Mouse (Mus musculus) common myeloid progenitor, adult 5-6 weeks (primary cell): Measurements from ENCODE around the gene Rbm39. TPM values are rescaled to one million over a fixed set of nuclear protein-coding genes. Genes with fewer than 3 reads are reported as not detected.
"Not testable (repeated sequence)": the region's sequence is repeated elsewhere in the genome, so short reads cannot be mapped to it uniquely, and the experiment has no call there.

Experiments used
- ATAC-seq: replicated peaks from 2 replicates; pipeline ENCODE4 v1.8.0; 2016; ENCODE audit warnings: low read depth, mild to moderate bottlenecking, moderate TSS enrichment, inconsistent platforms; ENCODE audit not compliant: poor library complexity, severe bottlenecking
- total RNA-seq: library from RNA; stranded (forward); fragments of 200-1000, 187-1606 nt; gene quantifications from 2 replicates; pipeline ENCODE4 v1.2.3, GENCODE M21; 2017

Gene Rbm39
- total RNA-seq, 1 experiment from 2014 or later = 779 TPM

DNA sequence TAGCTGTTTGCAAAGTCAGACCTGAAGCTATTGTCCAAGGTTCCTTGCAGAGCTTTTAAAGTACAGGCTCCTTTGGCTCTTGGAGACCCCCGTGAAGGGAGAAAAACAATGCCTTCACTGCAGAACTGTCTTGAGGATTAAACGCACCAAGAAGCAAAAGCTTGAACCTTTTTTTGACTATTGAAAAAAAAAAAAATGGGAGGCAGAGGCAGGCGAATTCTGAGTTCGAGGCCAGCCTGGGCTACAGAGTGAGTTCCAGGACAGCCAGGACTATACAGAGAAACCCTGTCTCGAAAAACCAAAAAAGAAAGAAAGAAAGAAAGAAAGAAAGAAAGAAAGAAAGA lies 68.0 kb downstream of the Rbm39 start:
- not testable (repeated sequence) for ATAC-seq

- peak; percentile 91 for ATAC-seq
Observed at GRCm38 (mm10) chr2:156111358-156112079, 68.5 kb downstream of the Rbm39 start, which contains the start of the genes Cpne1 and Rbm12. Cpne1 (minus strand) TSS chr2:156111965. Rbm12 (minus strand) TSS chr2:156111978.

DNA sequence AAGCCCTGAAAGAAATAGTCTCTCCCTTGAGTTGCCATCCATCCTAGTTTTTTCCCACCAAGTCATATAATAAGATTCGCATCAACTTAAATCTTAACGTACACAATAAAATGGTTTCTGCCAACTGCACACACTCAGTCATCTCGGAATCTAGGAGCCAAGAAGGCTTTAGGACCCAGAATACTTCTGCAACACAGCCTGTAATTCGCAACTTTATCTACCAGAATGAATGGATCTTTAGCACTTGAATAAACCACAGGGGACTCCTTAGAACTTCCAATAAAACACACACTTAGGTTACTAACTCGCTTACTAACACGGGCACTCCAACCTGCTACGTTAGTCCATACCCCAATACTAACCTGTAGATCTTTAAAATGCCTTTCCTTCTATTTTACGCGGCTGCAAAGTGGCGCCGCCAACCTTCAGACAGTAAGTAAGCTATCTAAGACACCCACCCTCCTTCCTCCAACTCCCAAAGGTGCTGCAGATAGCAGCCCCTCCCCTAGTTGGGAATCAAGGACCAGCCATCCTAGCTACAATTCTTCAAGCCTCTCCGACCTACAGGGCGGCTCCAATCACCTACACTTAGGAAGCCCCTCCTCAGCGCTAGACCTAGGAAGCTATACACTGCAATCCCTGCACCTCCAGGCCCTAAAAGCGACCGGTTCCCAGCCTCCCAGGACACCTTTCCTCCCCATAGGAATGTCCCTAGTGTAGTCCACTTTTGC lies 69.2 kb downstream of the Rbm39 start:
- peak; percentile 43; the same call in 1 of the 2 replicates for ATAC-seq

Other genes with a start within 250 kb of the Rbm39 start
- 58.5 and 105 TPM in 2 replicates for gene Uqcc1, start 249.9 kb downstream of the Rbm39 start, total RNA-seq
- not detected in 2 replicates for gene Gm15557, start 239.5 kb downstream of the Rbm39 start, total RNA-seq
- not detected in 2 replicates for gene Gdf5, start 234.9 kb downstream of the Rbm39 start, total RNA-seq
- gene Cep250, start 223.8 kb downstream of the Rbm39 start, total RNA-seq = 36.6 and 46.4 TPM in 2 replicates
- 4.3 TPM in 1 of 2 replicates, not detected in the other for gene 6430550D23Rik, start 172.3 kb downstream of the Rbm39 start, total RNA-seq
- gene Ergic3, start 172.2 kb downstream of the Rbm39 start, total RNA-seq = 55.3 and 84.7 TPM in 2 replicates
- gene Fer1l4, start 127.3 kb downstream of the Rbm39 start, total RNA-seq = not detected in 2 replicates
- 2.4 and 2.6 TPM in 2 replicates for gene Spag4, start 115.1 kb downstream of the Rbm39 start, total RNA-seq
- 19.7 and 22.7 TPM in 2 replicates for gene Cpne1, start 68.3 kb downstream of the Rbm39 start, total RNA-seq
- gene Rbm12, start 68.3 kb downstream of the Rbm39 start, total RNA-seq = 41.2 and 51.7 TPM in 2 replicates
- gene Gm28036, start 53.1 kb downstream of the Rbm39 start, total RNA-seq = 32.1 and 33.0 TPM in 2 replicates
- 15.8 and 28.5 TPM in 2 replicates for gene Romo1, start 36.2 kb downstream of the Rbm39 start, total RNA-seq
- 43.2 and 47.0 TPM in 2 replicates for gene Nfs1, start 36.1 kb downstream of the Rbm39 start, total RNA-seq
- gene Phf20, start 16.2 kb upstream of the Rbm39 start, total RNA-seq = 75.0 and 79.0 TPM in 2 replicates
- 5.8 and 6.7 TPM in 2 replicates for gene Cnbd2, start 132.1 kb upstream of the Rbm39 start, total RNA-seq
- 4.9 and 12.3 TPM in 2 replicates for gene Scand1, start 132.5 kb upstream of the Rbm39 start, total RNA-seq
- 0.34 and 1.3 TPM in 2 replicates for gene Epb41l1, start 240.7 kb upstream of the Rbm39 start, total RNA-seq